Mouse (Mus musculus): ENCODE data around the gene Tha1.
A peak's percentile ranks its signal among the peaks of the same experiment; 100 is the strongest.
"Not testable (repeated sequence)": the region's sequence is repeated elsewhere in the genome, so short reads cannot be mapped to it uniquely, and the experiment has no call there.

Tha1 gene

GRCm38 (mm10) chr11:117848271-117848984, 24.9 kb downstream of the Tha1 start:
- DNase-seq, result peak; percentile 43 to 69

- DNase-seq, result peak in 1 of 2 experiments; percentile 69
These were observed 25.6 kb downstream of the Tha1 start for GRCm38 (mm10) chr11:117847593-117848215.

GRCm38 (mm10) chr11:117846640-117847039, 26.6 kb downstream of the Tha1 start:
- DNase-seq, result peak; percentile 69 to 90

GRCm38 (mm10) chr11:117845651-117846050, 27.6 kb downstream of the Tha1 start:
- DNase-seq, result no peak

- DNase-seq, result peak; percentile 57 to 85
These were observed 28.3 kb downstream of the Tha1 start for GRCm38 (mm10) chr11:117844997-117845396.

GRCm38 (mm10) chr11:117843434-117843833, 29.8 kb downstream of the Tha1 start:
- no peak for DNase-seq

- DNase-seq, result no peak
These were observed 32.4 kb downstream of the Tha1 start for GRCm38 (mm10) chr11:117840910-117841309.

- DNase-seq, result no peak
These were observed 34.3 kb downstream of the Tha1 start for GRCm38 (mm10) chr11:117839021-117839420.

- DNase-seq, result peak; percentile 42 to 81
These were observed 34.7 kb downstream of the Tha1 start for GRCm38 (mm10) chr11:117838572-117838971.

GRCm38 (mm10) chr11:117836306-117836705, 37.0 kb downstream of the Tha1 start:
- DNase-seq, result peak; percentile 42 to 81

- peak; percentile 71 to 90 for DNase-seq
These were observed 39.2 kb downstream of the Tha1 start for GRCm38 (mm10) chr11:117834086-117834485.

- DNase-seq, result not testable (repeated sequence)
These were observed 39.8 kb downstream of the Tha1 start for GRCm38 (mm10) chr11:117833509-117833908.

- peak; percentile 86 for DNase-seq
These were observed 41.0 kb downstream of the Tha1 start for GRCm38 (mm10) chr11:117832086-117832969.

GRCm38 (mm10) chr11:117830401-117830800, 42.9 kb downstream of the Tha1 start:
- DNase-seq, result peak in 1 of 2 experiments; percentile 51

GRCm38 (mm10) chr11:117829671-117830215, 43.5 kb downstream of the Tha1 start:
- DNase-seq, result peak; percentile 94 to 95

- peak; percentile 65 to 82 for DNase-seq
These were observed 44.2 kb downstream of the Tha1 start for GRCm38 (mm10) chr11:117828888-117829604.

- peak; percentile 75 to 83 for DNase-seq
These were observed 45.0 kb downstream of the Tha1 start for GRCm38 (mm10) chr11:117828149-117828887.

- no peak for DNase-seq
These were observed 45.9 kb downstream of the Tha1 start for GRCm38 (mm10) chr11:117827386-117827785.

- no peak for DNase-seq
These were observed 46.4 kb downstream of the Tha1 start for GRCm38 (mm10) chr11:117826916-117827315.

- peak in 1 of 2 experiments; percentile 28 for DNase-seq
These were observed 47.1 kb downstream of the Tha1 start for GRCm38 (mm10) chr11:117826164-117826563.

GRCm38 (mm10) chr11:117825333-117826101, 47.8 kb downstream of the Tha1 start, which contains the start of the genes Afmid and Tk1:
Gene Afmid, plus strand, starts transcription at chr11:117825924.
Gene Tk1, minus strand, starts transcription at chr11:117826092.
- DNase-seq, result peak; percentile 87 to 93
